Mouse (Mus musculus) CH12.LX (cell line): ENCODE measurements around the gene Foxs1.

Experiments
- CHD2 ChIP-seq: IDR thresholded peaks from 2 replicates; pipeline ENCODE4 v1.6.1; 2011; ENCODE audit warnings: low read length, improper control_type of control experiment
- CTCF ChIP-seq, 2 experiments: IDR thresholded peaks in 1 of 2; conservative IDR thresholded peaks in 1 of 2; 2 replicates each; pipeline ENCODE4 v1.5.1; 2011 to 2012; ENCODE audit warnings: low read depth in 2 of 2, low read length in 2 of 2, improper control_type of control experiment in 1 of 2, inconsistent platforms in 1 of 2, mild to moderate bottlenecking in 1 of 2, moderate library complexity in 1 of 2
- EP300 ChIP-seq: IDR thresholded peaks from 2 replicates; pipeline ENCODE4 v1.6.1; 2011; ENCODE audit warnings: low read length, improper control_type of control experiment
- ETS1 ChIP-seq: conservative IDR thresholded peaks from 2 replicates; pipeline ENCODE4 v1.6.1; 2012; ENCODE audit warnings: low read depth, mild to moderate bottlenecking, inconsistent platforms, low read length, improper control_type of control experiment, moderate library complexity
- KAT2A ChIP-seq: IDR thresholded peaks from 2 replicates; pipeline ENCODE4 v1.6.1; 2012; ENCODE audit warnings: low read length, improper control_type of control experiment, inconsistent platforms; ENCODE audit not compliant: insufficient replicate concordance
- MAZ ChIP-seq: IDR thresholded peaks from 2 replicates; pipeline ENCODE4 v1.6.1; 2012; ENCODE audit warnings: low read depth, mild to moderate bottlenecking, inconsistent platforms, low read length, improper control_type of control experiment, moderate library complexity
- NELFE ChIP-seq: IDR thresholded peaks from 2 replicates; pipeline ENCODE4 v1.6.1; 2011; ENCODE audit warnings: low read depth, low read length, improper control_type of control experiment
- POLR2A ChIP-seq: IDR thresholded peaks from 2 replicates; pipeline ENCODE4 v1.6.1; 2011; ENCODE audit warnings: low read depth, mild to moderate bottlenecking, improper control_type of control experiment, low read length
- RAD21 ChIP-seq: IDR thresholded peaks from 2 replicates; pipeline ENCODE4 v1.6.1; 2011; ENCODE audit warnings: low read depth, mild to moderate bottlenecking, low read length, improper control_type of control experiment, moderate library complexity

DNA sequence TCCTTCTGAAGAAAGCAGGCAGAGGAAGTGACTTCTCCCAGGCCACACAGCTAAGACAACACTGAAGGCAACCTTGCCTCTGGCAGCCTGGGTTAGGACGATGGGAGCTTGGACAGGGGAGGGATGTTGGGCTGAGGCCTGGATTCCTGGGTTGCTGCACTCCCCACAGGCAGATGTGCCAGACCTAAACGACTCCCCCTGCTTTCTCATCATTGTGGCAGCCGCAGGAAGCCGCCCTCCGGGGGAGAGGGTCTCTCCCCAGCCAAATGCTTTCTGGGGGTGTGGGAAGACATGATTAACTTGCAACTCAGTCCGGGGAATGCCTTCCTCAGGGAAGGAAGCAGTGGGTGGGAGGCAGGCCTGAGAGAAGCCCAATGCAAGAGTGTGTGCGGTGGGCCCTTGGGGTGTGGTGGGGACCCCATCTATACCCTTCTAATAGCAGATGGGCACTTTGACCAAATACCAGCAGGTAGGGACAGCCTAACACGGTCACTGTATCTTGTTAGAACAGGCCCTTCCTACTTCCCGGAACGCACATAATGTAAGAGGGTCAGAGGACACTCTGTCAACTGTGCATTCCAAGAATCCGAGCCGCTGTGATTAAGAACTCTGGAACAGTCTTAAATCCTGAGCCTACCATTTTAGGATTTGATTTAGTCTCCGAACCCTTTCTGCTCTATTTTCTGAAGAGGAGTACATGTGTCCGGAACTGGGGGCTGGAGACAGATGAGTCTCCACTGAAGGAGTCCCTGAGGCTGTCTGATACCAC is 4.6 kb downstream of the Foxs1 start:
- TF ChIP-seq KAT2A, result no peak
- TF ChIP-seq CTCF (conservative IDR thresholded peaks at IDR 0.05 in 1 of 2, IDR thresholded peaks at IDR 0.05 in 1 of 2; ENCODE audit: low read depth in 2 of 2, low read length in 2 of 2), result no peak
- no peak for TF ChIP-seq MAZ
- no peak for TF ChIP-seq ETS1
- no peak for TF ChIP-seq EP300
- no peak for TF ChIP-seq CHD2
- no peak for TF ChIP-seq NELFE
- TF ChIP-seq POLR2A, result no peak
- no peak for TF ChIP-seq RAD21
